Mouse (Mus musculus): Measurements from ENCODE around the gene Polr3f. TPM values are rescaled to one million over a fixed set of nuclear protein-coding genes. Genes with fewer than 3 reads are reported as not detected.

Gene Polr3f
- 34.6 and 36.0 TPM in 2 replicates for polyA plus RNA-seq (2016; fragmentation: Nextera tagmentation; extraction: Ambion mirVana)

GRCm38 (mm10) chr2:144526981-144527820 lies at the start of gene Polr3f, which contains the start of gene Dzank1:
TSS of gene Polr3f (plus strand) at chr2:144527718.
TSS of gene Dzank1 (minus strand) at chr2:144527414.
- no peaks in the 10 kb centered on the region for H3K9me3 ChIP-seq
- WGBS = 2% methylated on average over 56 of the region's 56 CpGs
- DNase-seq (ENCODE audit: low spot score) = peak; percentile 96
- peaks cover 23% of the 10 kb centered on the region for H3K36me3 ChIP-seq (replicated peaks)
- H3K4me1 ChIP-seq = peaks cover 18% of the 10 kb centered on the region
- peaks cover 17% of the 10 kb centered on the region for H3K27me3 ChIP-seq (replicated peaks; ENCODE audit: low read depth, poor library complexity, severe bottlenecking)
- H3K4me3 ChIP-seq = peak within 1 kb of the TSS; percentile 98
- H3K27ac ChIP-seq (replicated peaks) = peak within 1 kb of the TSS; percentile 94

- no peaks in the 10 kb centered on the region for H3K36me3 ChIP-seq (replicated peaks)
- no peak for DNase-seq (ENCODE audit: low spot score)
- 77% methylated on average over 2 of the region's 2 CpGs for WGBS
- no peaks in the 10 kb centered on the region for H3K9me3 ChIP-seq
- H3K27ac ChIP-seq (replicated peaks) = no peak overlapping the region
- no peaks in the 10 kb centered on the region for H3K27me3 ChIP-seq (replicated peaks; ENCODE audit: low read depth, poor library complexity, severe bottlenecking)
- no peak overlapping the region for H3K4me3 ChIP-seq
- H3K4me1 ChIP-seq = no peaks in the 10 kb centered on the region
Observed at GRCm38 (mm10) chr2:144479421-144479820, 48.1 kb upstream of the Polr3f start.

DNA sequence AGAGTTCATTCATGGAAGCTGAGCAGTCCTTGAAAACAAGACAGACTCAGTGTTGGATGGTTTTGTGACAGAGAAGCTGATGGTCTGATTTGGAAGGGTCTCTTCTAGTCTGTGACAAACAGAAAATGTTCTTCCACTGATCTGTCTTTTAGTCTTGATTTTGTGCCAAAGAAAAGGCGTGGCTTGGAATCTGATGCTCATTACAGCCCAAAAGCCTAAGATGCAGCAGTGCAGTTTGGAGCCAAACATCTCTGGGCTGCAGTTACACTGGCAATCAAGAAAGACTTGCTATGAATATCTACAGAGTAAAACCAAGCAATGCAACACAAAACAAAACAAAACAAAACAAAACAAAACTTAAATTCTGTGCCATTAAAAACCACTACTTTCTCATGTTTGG lies 43.4 kb upstream of the Polr3f start:
- Histone ChIP-seq H3K27ac (replicated peaks) (no peak overlapping the region), H3K4me1 (peaks cover 5% of the 10 kb centered on the region; the same call in 1 of the 2 replicates), H3K4me3 (no peak overlapping the region), H3K27me3 (replicated peaks; ENCODE audit: low read depth, poor library complexity, severe bottlenecking) (no peaks in the 10 kb centered on the region), H3K36me3 (replicated peaks) (no peaks in the 10 kb centered on the region), H3K9me3 (no peaks in the 10 kb centered on the region)
- no peak for DNase-seq (ENCODE audit: low spot score)
- 67% methylated on average over 1 of the region's 1 CpGs for WGBS

- no peak for DNase-seq (ENCODE audit: low spot score)
- H3K9me3 ChIP-seq = no peaks in the 10 kb centered on the region
- peaks cover 5% of the 10 kb centered on the region; the same call in 1 of the 2 replicates for H3K4me1 ChIP-seq
- WGBS = 82% methylated on average over 7 of the region's 7 CpGs
- no peaks in the 10 kb centered on the region for H3K27me3 ChIP-seq (replicated peaks; ENCODE audit: low read depth, poor library complexity, severe bottlenecking)
- no peak overlapping the region for H3K4me3 ChIP-seq
- no peak overlapping the region for H3K27ac ChIP-seq (replicated peaks)
- H3K36me3 ChIP-seq (replicated peaks) = no peaks in the 10 kb centered on the region
Observed at GRCm38 (mm10) chr2:144485439-144485838, 42.1 kb upstream of the Polr3f start.

DNA sequence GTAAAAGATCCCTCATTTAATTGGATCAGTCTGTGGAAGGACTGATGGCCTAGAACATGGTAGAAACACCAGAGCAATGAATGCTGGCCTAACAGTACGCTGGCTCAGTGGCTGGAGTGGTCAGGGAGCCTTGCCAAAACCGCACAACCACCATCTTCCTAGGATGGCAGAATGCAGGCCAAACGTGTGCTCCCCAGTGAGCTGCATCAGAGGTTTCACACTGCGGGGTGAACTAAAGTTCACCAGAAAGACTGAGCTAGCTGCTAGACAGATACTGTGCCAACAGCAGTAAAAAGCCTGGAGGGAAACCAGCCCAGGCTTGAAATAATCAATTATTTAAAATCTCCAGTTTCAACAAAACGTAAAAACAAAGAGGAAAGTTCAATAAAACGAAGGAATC lies 40.0 kb upstream of the Polr3f start:
- H3K36me3 ChIP-seq (replicated peaks) = no peaks in the 10 kb centered on the region
- H3K4me1 ChIP-seq = peaks cover 5% of the 10 kb centered on the region; the same call in 1 of the 2 replicates
- H3K27ac ChIP-seq (replicated peaks) = no peak overlapping the region
- H3K27me3 ChIP-seq (replicated peaks; ENCODE audit: low read depth, poor library complexity, severe bottlenecking) = no peaks in the 10 kb centered on the region
- DNase-seq (ENCODE audit: low spot score) = no peak
- no peaks in the 10 kb centered on the region for H3K9me3 ChIP-seq
- WGBS = 73% methylated on average over 6 of the region's 6 CpGs
- no peak overlapping the region for H3K4me3 ChIP-seq

GRCm38 (mm10) chr2:144489342-144489741 lies 38.2 kb upstream of the Polr3f start:
- Histone ChIP-seq H3K36me3 (replicated peaks) (no peaks in the 10 kb centered on the region), H3K9me3 (no peaks in the 10 kb centered on the region), H3K27me3 (replicated peaks; ENCODE audit: low read depth, poor library complexity, severe bottlenecking) (no peaks in the 10 kb centered on the region), H3K4me1 (peaks cover 5% of the 10 kb centered on the region; the same call in 1 of the 2 replicates), H3K4me3 (no peak overlapping the region), H3K27ac (replicated peaks) (no peak overlapping the region)
- DNase-seq (ENCODE audit: low spot score) = no peak
- 90% methylated on average over 5 of the region's 5 CpGs for WGBS

DNA sequence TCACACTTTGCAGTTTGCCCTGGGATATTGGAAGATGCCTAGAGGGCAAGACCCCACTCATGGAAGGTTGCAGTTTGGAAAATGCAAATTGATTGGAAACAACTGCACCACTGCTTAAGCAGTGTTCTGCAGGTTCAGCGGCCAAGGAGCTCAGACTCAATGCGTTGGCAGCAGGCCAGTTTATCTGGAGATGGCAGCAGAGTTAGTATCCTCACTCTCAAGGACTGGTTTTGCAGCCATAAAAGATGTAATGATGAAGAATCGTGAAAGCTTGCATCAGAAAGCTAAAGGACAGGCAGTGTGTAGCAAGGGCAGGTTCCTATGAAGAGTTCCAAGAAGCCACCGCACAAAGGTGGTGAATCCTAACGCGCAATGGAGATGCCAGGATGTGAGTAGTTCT lies 25.4 kb upstream of the Polr3f start:
- Histone ChIP-seq H3K9me3 (no peaks in the 10 kb centered on the region), H3K36me3 (replicated peaks) (no peaks in the 10 kb centered on the region), H3K4me3 (no peak overlapping the region), H3K27me3 (replicated peaks; ENCODE audit: low read depth, poor library complexity, severe bottlenecking) (no peaks in the 10 kb centered on the region), H3K4me1 (no peaks in the 10 kb centered on the region), H3K27ac (replicated peaks) (no peak overlapping the region)
- DNase-seq (ENCODE audit: low spot score) = no peak
- 89% methylated on average over 6 of the region's 6 CpGs for WGBS

DNA sequence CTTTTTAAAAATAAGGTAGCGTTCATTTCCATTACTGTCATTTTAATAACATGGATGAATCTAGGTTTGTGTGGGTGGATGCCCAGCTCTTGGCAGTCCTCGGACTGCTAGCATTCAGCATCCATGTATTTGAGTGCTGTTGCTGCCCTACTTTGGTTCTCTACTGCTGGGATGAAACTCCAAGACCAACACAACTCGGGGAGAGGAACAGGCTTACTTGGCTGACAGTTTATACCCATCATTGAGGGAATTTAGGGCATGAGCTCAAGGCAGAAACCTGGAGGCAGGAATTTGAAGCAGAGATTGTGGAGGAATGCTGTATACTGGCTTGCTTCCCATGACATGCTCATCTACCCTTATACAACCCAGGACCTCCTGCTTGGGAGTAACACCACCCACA lies 12.9 kb upstream of the Polr3f start:
- no peaks in the 10 kb centered on the region for H3K9me3 ChIP-seq
- WGBS = 83% methylated on average over 3 of the region's 3 CpGs

DNA sequence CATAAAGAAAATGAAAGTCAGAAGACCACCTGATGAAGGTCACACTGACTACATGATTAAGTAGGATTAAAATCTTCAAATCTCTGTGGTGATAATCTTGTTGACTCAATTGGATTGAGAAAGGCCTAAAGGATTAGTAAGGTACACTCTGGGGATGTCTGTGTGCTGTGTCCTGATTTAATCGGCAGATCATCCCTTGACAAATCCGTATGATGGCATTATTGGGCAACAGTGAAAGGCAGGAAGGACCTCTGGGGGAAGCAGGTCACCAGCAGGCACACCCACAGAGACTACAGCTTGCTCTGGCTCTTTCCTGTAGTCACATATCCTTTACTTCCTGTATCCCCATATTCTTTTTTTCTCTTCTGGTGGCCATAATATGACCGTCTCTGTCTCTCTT lies 7.7 kb upstream of the Polr3f start:
- Histone ChIP-seq H3K4me3 (no peak overlapping the region), H3K27ac (replicated peaks) (no peak overlapping the region), H3K4me1 (no peaks in the 10 kb centered on the region), H3K27me3 (replicated peaks; ENCODE audit: low read depth, poor library complexity, severe bottlenecking) (no peaks in the 10 kb centered on the region), H3K36me3 (replicated peaks) (no peaks in the 10 kb centered on the region), H3K9me3 (no peaks in the 10 kb centered on the region)
- DNase-seq (ENCODE audit: low spot score) = no peak
- 80% methylated on average over 3 of the region's 3 CpGs for WGBS

More for the DNA sequence above, 12.9 kb upstream of the Polr3f start:
- Histone ChIP-seq H3K27ac (replicated peaks) (no peak overlapping the region), H3K4me3 (no peak overlapping the region), H3K4me1 (no peaks in the 10 kb centered on the region), H3K36me3 (replicated peaks) (no peaks in the 10 kb centered on the region), H3K27me3 (replicated peaks; ENCODE audit: low read depth, poor library complexity, severe bottlenecking) (no peaks in the 10 kb centered on the region)
- no peak for DNase-seq (ENCODE audit: low spot score)

- H3K9me3 ChIP-seq = no peaks in the 10 kb centered on the region
- peaks cover 18% of the 10 kb centered on the region for H3K4me1 ChIP-seq
- DNase-seq (ENCODE audit: low spot score) = no peak
- H3K27me3 ChIP-seq (replicated peaks; ENCODE audit: low read depth, poor library complexity, severe bottlenecking) = peaks cover 17% of the 10 kb centered on the region
- no peak overlapping the region for H3K27ac ChIP-seq (replicated peaks)
- H3K36me3 ChIP-seq (replicated peaks) = peaks cover 11% of the 10 kb centered on the region
- H3K4me3 ChIP-seq = no peak overlapping the region
- WGBS = 57% methylated on average over 10 of the region's 10 CpGs
Observed at GRCm38 (mm10) chr2:144525856-144526255, 1.7 kb upstream of the Polr3f start.

DNA sequence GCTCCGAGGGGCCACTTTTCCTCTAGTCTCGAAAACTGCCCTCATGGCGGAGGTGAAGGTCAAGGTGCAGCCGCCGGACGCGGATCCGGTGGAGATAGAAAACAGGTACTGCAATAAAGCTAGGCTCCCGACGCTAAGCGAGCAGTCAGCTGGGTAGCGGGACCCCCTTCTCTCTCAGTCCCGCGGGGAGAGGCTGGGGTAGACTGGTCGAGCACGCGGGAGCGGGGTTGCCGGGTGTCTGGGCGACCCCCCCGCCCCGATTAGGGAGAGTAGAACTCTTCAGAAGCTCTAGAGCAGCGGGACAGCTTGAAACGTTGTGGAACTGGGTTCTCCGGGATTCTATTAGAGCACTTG lies 280 bp downstream of the Polr3f start:
- Histone ChIP-seq H3K4me3 (peak overlapping the region; percentile 98), H3K9me3 (no peaks in the 10 kb centered on the region), H3K4me1 (peaks cover 18% of the 10 kb centered on the region), H3K27ac (replicated peaks) (peak overlapping the region; percentile 94), H3K27me3 (replicated peaks; ENCODE audit: low read depth, poor library complexity, severe bottlenecking) (peaks cover 17% of the 10 kb centered on the region), H3K36me3 (replicated peaks) (peaks cover 29% of the 10 kb centered on the region)
- no peak for DNase-seq (ENCODE audit: low spot score)
- WGBS = under 1% methylated on average over 25 of the region's 25 CpGs

DNA sequence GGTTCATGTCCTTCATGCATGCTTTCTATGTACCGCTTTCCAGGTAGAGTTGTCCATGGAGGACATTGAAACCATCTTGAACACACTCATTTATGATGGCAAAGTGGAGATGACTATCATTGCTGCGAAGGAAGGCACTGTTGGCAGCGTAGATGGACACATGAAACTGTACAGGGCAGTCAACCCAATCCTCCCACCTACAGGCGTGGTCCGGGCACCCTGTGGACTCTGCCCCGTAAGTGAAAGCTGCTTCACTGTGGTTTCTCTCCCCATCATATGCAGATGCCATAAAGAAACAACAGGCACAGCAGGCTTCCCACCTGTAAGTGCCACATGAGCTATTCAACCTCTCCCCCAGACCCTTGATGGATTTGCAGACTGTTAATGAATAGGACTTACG lies 9.6 kb downstream of the Polr3f start:
- WGBS = 95% methylated on average over 7 of the region's 7 CpGs
- Histone ChIP-seq H3K36me3 (replicated peaks) (peaks cover 100% of the 10 kb centered on the region), H3K4me3 (no peak overlapping the region), H3K27me3 (replicated peaks; ENCODE audit: low read depth, poor library complexity, severe bottlenecking) (no peaks in the 10 kb centered on the region), H3K27ac (replicated peaks) (no peak overlapping the region), H3K9me3 (no peaks in the 10 kb centered on the region), H3K4me1 (no peaks in the 10 kb centered on the region)
- DNase-seq (ENCODE audit: low spot score) = no peak

GRCm38 (mm10) chr2:144541246-144541645 lies 13.7 kb downstream of the Polr3f start:
- Histone ChIP-seq H3K27me3 (replicated peaks; ENCODE audit: low read depth, poor library complexity, severe bottlenecking) (no peaks in the 10 kb centered on the region), H3K36me3 (replicated peaks) (peaks cover 96% of the 10 kb centered on the region), H3K4me3 (no peak overlapping the region), H3K27ac (replicated peaks) (no peak overlapping the region), H3K4me1 (no peaks in the 10 kb centered on the region), H3K9me3 (no peaks in the 10 kb centered on the region)
- 90% methylated on average over 4 of the region's 4 CpGs for WGBS
- no peak for DNase-seq (ENCODE audit: low spot score)
